Comparison of ENCODE assay signal across 15 mouse cellular contexts in genomic region chr13:38451446-38451845, GRCm38 (mm10).
"Had no signal": no experiment of that assay in that cellular context is flagged by ENCODE, and none has a peak within 500 bp of the region (broad histone marks: within the 10 kb centered on the region; RNA-seq: fewer than 3 reads in every experiment).

No protein-coding gene starts in this region.

- H3K27ac ChIP-seq: limb, embryonic 15.5 days; liver, embryonic 12.5 days; midbrain, embryonic 15.5 days; neural tube, embryonic 13.5 days had no signal

- H3K9ac ChIP-seq: limb, embryonic 15.5 days; liver, embryonic 12.5 days; lung, embryonic 14.5 days; midbrain, embryonic 15.5 days; neural tube, embryonic 13.5 days had no signal

- H3K9me3 ChIP-seq: limb, embryonic 15.5 days; liver, embryonic 12.5 days; midbrain, embryonic 10.5 days; midbrain, embryonic 15.5 days; neural tube, embryonic 13.5 days had no signal

- H3K4me3 ChIP-seq: limb, embryonic 15.5 days; liver, embryonic 12.5 days; midbrain, embryonic 10.5 days; midbrain, embryonic 15.5 days; neural tube, embryonic 13.5 days had no signal

- H3K4me1 ChIP-seq: limb, embryonic 15.5 days; liver, embryonic 12.5 days; midbrain, embryonic 15.5 days; neural tube, embryonic 13.5 days had no signal

- H3K36me3 ChIP-seq: limb, embryonic 15.5 days; liver, embryonic 12.5 days; midbrain, embryonic 10.5 days; midbrain, embryonic 15.5 days; neural tube, embryonic 13.5 days had no signal

- H3K4me2 ChIP-seq: limb, embryonic 15.5 days; liver, embryonic 12.5 days; lung, embryonic 14.5 days; midbrain, embryonic 15.5 days; neural tube, embryonic 13.5 days had no signal

- H3K27me3 ChIP-seq: limb, embryonic 15.5 days; liver, embryonic 12.5 days; midbrain, embryonic 15.5 days; neural tube, embryonic 13.5 days had no signal

- ATAC-seq: liver, embryonic 12.5 days; midbrain, embryonic 15.5 days had no signal

- DNase-seq: kidney, adult 9 months; kidney, postnatal 14 days; layer of hippocampus, adult 9-11 months; layer of hippocampus, postnatal 36 days; lung, embryonic 14.5 days; lung, postnatal 10 days; lung, postnatal 4 days; right cerebral cortex, postnatal 4 days; spleen, adult 18-20 months; thymus, postnatal 36 days had no signal
